Mouse (Mus musculus): ENCODE measurements at regions not wholly inside any gene's neighbourhood (a gene's known extent, or its start where the extent isn't known, plus 50 kb on each side); places are given as distances from the start of the nearest gene placed in this dataset.

- no peak for TF ChIP-seq CTCF (IDR thresholded peaks at IDR 0.05; ENCODE audit: control insufficient read depth, insufficient read depth, insufficient read length)
- TF ChIP-seq MAX (IDR thresholded peaks at IDR 0.05): no peak
- no peak for TF ChIP-seq CEBPB (IDR thresholded peaks at IDR 0.05; ENCODE audit: low read depth)
Measured at GRCm38 (mm10) chr1:168598191-168598667, 166.2 kb upstream of the Pbx1 start.
